Mouse (Mus musculus): ENCODE data around the gene Immp2l.

- TF ChIP-seq CTCF (IDR thresholded peaks at IDR 0.05; ENCODE audit: low read depth, low read length) (no peak), GATA1 (IDR thresholded peaks at IDR 0.05; ENCODE audit: borderline replicate concordance, low read length) (no peak), TAL1 (conservative IDR thresholded peaks at IDR 0.05; ENCODE audit: low read depth, low read length) (no peak), POLR2AphosphoS5 (IDR thresholded peaks at IDR 0.05; ENCODE audit: insufficient replicate concordance, low read depth, low read length) (no peak)
Measured at GRCm38 (mm10) chr12:41401923-41402322, 378.0 kb downstream of the Immp2l start.
